Mouse (Mus musculus) megakaryocyte, embryonic 14.5 days (primary cell): ENCODE results near the gene Gpsm2.

Experiments used
- FLI1 ChIP-seq: IDR thresholded peaks from 2 replicates; pipeline ENCODE4 v1.6.1; 2012; ENCODE audit warnings: low read length, inconsistent platforms, mixed read lengths
- GATA1 ChIP-seq: IDR thresholded peaks from 3 replicates; pipeline ENCODE4 v1.6.1; 2012; ENCODE audit warnings: mixed read lengths, low read length, inconsistent platforms, borderline replicate concordance

GRCm38 (mm10) chr3:108739045-108739708 is 17.1 kb upstream of the Gpsm2 start, which contains the start of gene Aknad1:
- TF ChIP-seq GATA1 (no peak), FLI1 (no peak)
